In the genomic region with DNA sequence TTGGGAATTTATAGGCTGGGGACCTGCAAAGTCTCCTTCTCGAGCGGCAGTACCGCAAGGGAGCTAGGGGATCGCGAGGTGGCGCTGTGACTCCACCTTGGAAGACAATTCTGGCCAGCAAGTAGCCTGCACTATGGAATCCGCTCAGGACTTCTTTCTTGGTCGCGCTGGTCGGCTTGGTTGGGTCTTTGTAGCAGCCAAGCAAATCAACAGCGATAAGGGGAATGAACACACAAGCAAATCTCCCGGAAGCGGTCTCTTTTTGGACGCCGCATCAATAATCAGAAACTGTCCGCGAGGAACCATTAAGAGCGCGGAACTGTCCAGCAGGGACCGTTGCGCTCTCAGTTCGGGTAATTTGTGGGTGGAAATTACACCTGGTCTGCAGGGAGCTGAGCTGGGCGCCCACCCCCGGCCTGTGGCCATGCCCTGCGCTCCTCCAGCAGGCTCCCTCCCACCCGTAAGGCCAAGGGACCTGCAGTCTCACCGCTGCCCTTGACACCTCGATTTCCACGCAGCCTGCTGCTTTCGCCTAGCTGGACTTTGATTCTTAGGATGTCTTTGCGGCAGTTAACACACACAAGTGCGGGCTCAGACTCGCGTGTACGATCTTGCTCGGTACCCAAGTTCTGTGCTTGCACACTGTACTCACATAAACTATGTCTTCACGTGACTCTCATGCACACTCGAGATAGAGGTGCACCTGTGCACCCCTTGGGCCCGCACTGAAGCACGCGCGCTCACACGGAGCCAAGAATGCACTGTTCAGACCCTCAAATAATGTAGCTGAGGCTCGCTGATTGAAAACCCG, we compare ENCODE assay signal across 8 mouse cellular contexts. TPM values are rescaled to one million over a fixed set of nuclear protein-coding genes. Genes with fewer than 3 reads are reported as not detected.
DNase-seq lines count a peak whose midpoint lies in the region; ATAC-seq and TF ChIP-seq lines count a peak whose summit lies in the region.

No protein-coding gene starts in this region.

- H3K9ac ChIP-seq in intestine, embryonic 16.5 days (ENCODE audit: low read depth, low read length) = peak overlapping the region; percentile 29; the same call in 1 of the 2 replicates

- peak overlapping the region; percentile 62 for H3K4me2 ChIP-seq in intestine, embryonic 16.5 days (ENCODE audit: low read depth, low read length)

- 0 out of 2 replicates have a peak overlapping the region, but pooled peaks have one; percentile 5 for H3K4me3 ChIP-seq in cortical plate, adult 2 months (ENCODE audit: insufficient read depth, low read length)
- peak overlapping the region; percentile 47 for H3K4me3 ChIP-seq in intestine, embryonic 16.5 days (ENCODE audit: low read length)
- peak overlapping the region; percentile 61 for H3K4me3 ChIP-seq in midbrain, embryonic 10.5 days

- H3K27me3 ChIP-seq in intestine, embryonic 16.5 days (replicated peaks; ENCODE audit: control insufficient read depth, insufficient read depth, low read length) = peaks cover 46% of the 10 kb centered on the region
- peaks cover 51% of the 10 kb centered on the region for H3K27me3 ChIP-seq in midbrain, embryonic 10.5 days (ENCODE audit: low read depth, poor library complexity, severe bottlenecking)

- peak; percentile 91 for DNase-seq in ZHBTc4 (ENCODE audit: low read depth, low spot score)
- peak; percentile 76 for DNase-seq in gastrocnemius, postnatal 25 days
- DNase-seq in left cerebral cortex, postnatal 25 days (ENCODE audit: low spot score in 2 of 2) = peak; percentile 86 to 89
- DNase-seq in midbrain, embryonic 10.5 days (ENCODE audit: low spot score) = peak; percentile 90
- DNase-seq in skeletal muscle tissue, adult 2 months (ENCODE audit: low read depth, low spot score) = peak; percentile 78

- no peaks in the 10 kb centered on the region for H3K4me1 ChIP-seq in cortical plate, adult 2 months (ENCODE audit: control insufficient read depth, insufficient read depth, low read length)
- H3K4me1 ChIP-seq in intestine, embryonic 16.5 days (ENCODE audit: control insufficient read depth, insufficient read depth, low read length) = peaks cover 7% of the 10 kb centered on the region
- H3K4me1 ChIP-seq in midbrain, embryonic 10.5 days = peaks cover 28% of the 10 kb centered on the region

- intact Hi-C loops in left cerebral cortex, postnatal 25 days (cut with DNase I) = loop anchor here (1.0 to 10.0 kb wide), 5 partner anchors 397 to 1316 kb away; no protein-coding TSS in a partner anchor

- TF ChIP-seq CTCF in cortical plate, adult 2 months (IDR thresholded peaks at IDR 0.05; ENCODE audit: extremely low read depth, insufficient read depth, low read length) = peak; percentile 97

- peak; percentile 81 for ATAC-seq in intestine, embryonic 16.5 days
- ATAC-seq in erythroblast, adult 5-6 weeks (replicated peaks; ENCODE audit: low FRiP score, poor library complexity, severe bottlenecking) = no peak

- H3K27ac ChIP-seq in cortical plate, adult 2 months (ENCODE audit: insufficient read depth, low read length) = no peak overlapping the region
- H3K27ac ChIP-seq in intestine, embryonic 16.5 days (ENCODE audit: low read length) = no peak overlapping the region
- peak overlapping the region; percentile 75 for H3K27ac ChIP-seq in midbrain, embryonic 10.5 days (replicated peaks)

- no peaks in the 10 kb centered on the region for H3K9me3 ChIP-seq in intestine, embryonic 16.5 days (ENCODE audit: control insufficient read depth, low read length)
- H3K9me3 ChIP-seq in midbrain, embryonic 10.5 days (replicated peaks) = no peaks in the 10 kb centered on the region

- under 1% methylated on average over 45 of the region's 45 CpGs for WGBS in intestine, embryonic 16.5 days
- 1% methylated on average over 45 of the region's 45 CpGs for WGBS in midbrain, embryonic 10.5 days

- TF ChIP-seq POLR2A in cortical plate, adult 2 months (IDR thresholded peaks at IDR 0.05; ENCODE audit: extremely low read depth, insufficient read depth, low read length) = no peak

- H3K36me3 ChIP-seq in intestine, embryonic 16.5 days (ENCODE audit: control insufficient read depth, insufficient read depth, low read length) = no peaks in the 10 kb centered on the region
- no peaks in the 10 kb centered on the region for H3K36me3 ChIP-seq in midbrain, embryonic 10.5 days

RNA-seq across cellular contexts. Expression of a gene that starts 5.9 kb away (rescaled TPM):
- polyA plus RNA-seq in cortical plate, adult 2 months (2012; rRNA removed) = 3.0 and 3.8 TPM in 2 replicates
- 10 to 100 TPM in 1 of 2 experiments, 1 to 10 TPM in 1; 9.3 to 14.0 TPM for total RNA-seq in gastrocnemius, postnatal 25 days (2021)
- polyA plus RNA-seq in intestine, embryonic 16.5 days (2015; fragmentation: Nextera tagmentation; extraction: Ambion mirVana) = 7.9 and 8.7 TPM in 2 replicates
- total RNA-seq in left cerebral cortex, postnatal 25 days (2021) = 1 to 10 TPM; 2.4 to 5.1 TPM
- polyA plus RNA-seq in midbrain, embryonic 10.5 days (2016; fragmentation: Nextera tagmentation; extraction: Ambion mirVana) = 31.8 and 49.2 TPM in 2 replicates
- not detected in 2 replicates for total RNA-seq in erythroblast, adult 5-6 weeks (2015; ENCODE audit: low replicate concordance)
- 0.68 TPM in 1 of 2 replicates, not detected in the other for total RNA-seq in erythroblast, adult 5-6 weeks (2017; ENCODE audit: low replicate concordance)

Comparison
In these comparisons a context has a peak if more than half of its experiments do, and no peak if none do; other contexts are left out.
1. H3K4me3 ChIP-seq: peak in every context shown above with its lines; median percentile 61 in midbrain, embryonic 10.5 days; 47 in intestine, embryonic 16.5 days; 5 in cortical plate, adult 2 months.